Mouse (Mus musculus): ENCODE data around the gene Kremen2.

Gene Kremen2

DNA sequence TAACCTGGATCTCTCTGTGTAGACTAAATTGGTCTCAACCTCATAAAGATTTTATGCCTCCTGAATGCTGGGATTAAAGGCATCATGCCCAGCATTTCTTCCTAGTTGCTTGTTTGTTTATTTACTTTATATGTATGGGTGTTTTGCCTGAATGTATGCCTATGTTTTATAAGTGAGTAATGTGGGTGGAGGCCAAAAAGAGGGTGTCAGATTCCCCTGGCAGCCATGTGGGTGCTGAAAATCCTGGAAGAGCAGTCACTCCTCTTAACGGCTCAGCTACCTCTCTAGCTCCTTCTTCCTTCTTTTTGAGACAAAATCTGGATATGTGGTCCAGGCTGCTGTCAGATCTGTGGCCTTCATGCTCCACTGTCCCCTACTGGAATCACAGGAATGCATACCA is 15.2 kb downstream of the Kremen2 start:
- DNase-seq, result no peak

- peak; percentile 85 to 94 for DNase-seq
Observed at GRCm38 (mm10) chr17:23726758-23727142, 18.9 kb downstream of the Kremen2 start.

- DNase-seq, result peak; percentile 97
Observed at GRCm38 (mm10) chr17:23725999-23726757, 19.5 kb downstream of the Kremen2 start, which contains the start of gene Pkmyt1. TSS of gene Pkmyt1 (plus strand) at chr17:23726336.

GRCm38 (mm10) chr17:23725477-23725876 is 20.2 kb downstream of the Kremen2 start:
- peak in 1 of 2 experiments; percentile 13 for DNase-seq

GRCm38 (mm10) chr17:23722376-23723125 is 23.1 kb downstream of the Kremen2 start, which contains the start of gene 1520401A03Rik:
TSS of gene 1520401A03Rik (minus strand) at chr17:23722783.
- DNase-seq, result no peak

- DNase-seq, result no peak
Observed at GRCm38 (mm10) chr17:23721886-23722285, 23.7 kb downstream of the Kremen2 start.

- no peak for DNase-seq
Observed at GRCm38 (mm10) chr17:23719455-23719854, 26.2 kb downstream of the Kremen2 start.

- DNase-seq, result no peak
Observed at GRCm38 (mm10) chr17:23717003-23717402, 28.6 kb downstream of the Kremen2 start.

DNA sequence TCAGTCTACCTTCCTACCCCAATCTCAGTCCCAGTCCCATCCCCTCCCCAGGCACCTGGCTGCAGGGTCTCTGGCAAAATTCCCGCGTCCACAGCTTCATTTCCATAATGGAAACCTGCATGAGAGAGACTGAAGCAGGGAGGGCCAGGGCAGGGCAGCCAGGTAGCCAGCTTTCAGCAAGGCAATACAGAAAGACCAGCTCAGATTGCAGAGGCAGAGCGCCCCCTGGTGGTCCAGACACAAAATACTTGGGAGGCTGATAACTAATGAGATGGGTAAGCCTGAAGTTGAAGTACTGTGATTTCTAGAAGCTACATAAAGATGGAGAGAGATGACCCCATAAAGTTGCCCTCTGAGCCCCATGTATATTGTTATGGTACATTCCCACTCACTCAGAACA is 39.4 kb downstream of the Kremen2 start:
- DNase-seq, result peak; percentile 69 to 77

GRCm38 (mm10) chr17:23705525-23706104 is 40.0 kb downstream of the Kremen2 start:
- DNase-seq, result no peak

- DNase-seq, result no peak
Observed at GRCm38 (mm10) chr17:23704741-23705140, 40.9 kb downstream of the Kremen2 start.

DNA sequence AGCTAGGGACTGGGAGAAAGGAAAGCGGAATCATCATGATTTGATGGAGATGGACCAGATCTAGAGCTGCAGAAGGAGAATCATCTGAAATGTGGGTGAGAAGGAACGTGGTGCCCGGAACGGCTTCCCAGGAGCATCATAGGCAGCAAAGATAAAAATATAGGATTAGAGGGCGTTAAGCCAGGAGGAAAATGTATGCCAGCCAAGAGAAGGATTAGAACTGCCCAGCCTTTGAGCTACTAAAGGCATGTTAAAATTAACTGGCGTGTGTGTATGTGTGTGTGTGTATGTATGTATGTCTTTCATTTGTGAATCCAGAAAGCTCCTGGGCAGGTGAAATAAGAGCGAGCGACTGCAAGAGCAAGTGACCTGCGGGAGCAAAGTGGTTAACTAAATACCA is 42.3 kb downstream of the Kremen2 start:
- no peak for DNase-seq

DNA sequence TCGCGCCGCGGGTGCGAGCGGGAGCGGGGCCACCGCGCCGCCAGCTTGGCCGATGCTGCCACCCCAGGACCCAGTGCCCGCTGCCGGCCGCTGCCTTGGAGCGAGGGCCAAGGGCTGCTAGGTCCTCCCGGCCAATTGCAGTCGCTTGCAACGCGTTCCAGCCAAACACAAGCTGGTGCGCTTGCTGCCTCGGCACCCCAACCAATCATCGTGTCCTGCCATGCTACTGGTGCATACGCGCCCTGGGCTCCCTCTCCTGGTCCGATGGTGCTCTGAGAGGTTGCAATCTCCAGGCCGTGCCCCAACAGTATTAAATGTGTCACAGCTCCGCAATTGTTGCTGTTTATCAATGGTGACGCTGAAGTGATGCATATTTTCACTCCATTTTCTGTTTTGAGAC is 45.6 kb downstream of the Kremen2 start:
- DNase-seq, result peak; percentile 92 to 93

DNA sequence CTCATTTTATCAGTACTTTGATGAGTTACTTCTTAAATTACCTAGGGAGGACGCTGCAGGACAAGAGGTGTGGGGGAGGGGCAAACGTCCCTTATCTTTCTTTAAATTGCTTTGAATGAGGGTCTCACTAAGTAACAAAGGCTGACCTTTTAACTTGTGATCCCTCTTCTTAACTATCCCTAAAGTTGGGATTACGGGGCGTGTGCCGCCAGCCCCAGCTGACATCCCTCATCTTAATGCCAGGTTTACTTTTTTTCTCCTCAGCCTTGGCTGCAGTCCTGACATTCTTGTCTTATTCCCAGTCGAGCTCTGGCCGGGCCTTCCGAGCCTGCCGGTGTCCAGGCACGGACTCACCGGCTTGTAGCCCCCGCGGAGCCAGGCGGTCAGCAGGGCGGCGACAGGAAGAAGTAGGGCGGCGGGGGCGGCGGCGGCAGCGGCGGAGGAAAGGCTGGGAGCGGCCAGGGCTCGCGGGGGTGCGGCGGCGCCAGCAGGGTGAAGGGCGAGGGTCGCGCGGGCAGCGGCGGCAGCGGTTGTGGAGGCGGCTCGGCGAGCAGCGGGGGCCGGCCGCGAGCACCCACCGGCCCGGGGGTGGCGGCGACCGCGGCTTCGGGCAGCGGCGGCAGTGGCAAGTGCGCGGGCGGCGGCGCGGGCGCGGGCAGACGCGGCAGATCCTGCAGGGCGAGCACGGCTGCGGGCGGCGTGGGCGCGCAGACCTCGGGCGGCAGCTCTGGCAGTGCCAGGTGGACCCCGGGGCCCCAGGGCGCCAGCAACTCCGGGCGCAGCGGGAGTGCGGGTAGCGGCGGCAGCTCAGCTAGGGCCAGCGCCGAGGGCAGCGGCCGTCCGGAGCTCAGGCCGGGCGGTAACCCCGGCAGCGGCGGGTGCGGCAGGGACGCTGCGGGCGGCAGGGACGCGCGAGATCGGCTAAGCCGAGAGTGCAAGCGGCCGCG is 46.2 kb downstream of the Kremen2 start:
- DNase-seq, result peak; percentile 34 to 56

DNA sequence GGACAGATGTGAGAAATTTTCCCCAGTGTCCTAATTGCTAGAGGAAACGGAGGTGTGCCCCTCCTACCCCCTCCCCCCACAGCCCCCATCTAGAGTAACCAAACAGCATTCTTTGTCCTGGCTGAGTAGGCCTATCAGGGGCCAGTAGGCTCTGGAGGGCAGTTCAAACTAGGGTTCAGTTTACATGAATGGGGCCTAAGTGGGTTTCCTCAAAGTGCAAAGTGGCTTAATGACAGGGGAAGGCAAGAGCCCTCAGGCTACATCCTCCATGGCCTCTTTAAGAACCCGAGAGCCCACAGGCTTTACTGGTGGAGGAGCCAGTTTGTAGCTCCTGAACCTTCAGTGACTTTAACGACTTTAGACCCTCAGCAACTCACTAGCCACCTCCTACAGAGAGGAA is 49.8 kb downstream of the Kremen2 start:
- DNase-seq, result no peak

DNA sequence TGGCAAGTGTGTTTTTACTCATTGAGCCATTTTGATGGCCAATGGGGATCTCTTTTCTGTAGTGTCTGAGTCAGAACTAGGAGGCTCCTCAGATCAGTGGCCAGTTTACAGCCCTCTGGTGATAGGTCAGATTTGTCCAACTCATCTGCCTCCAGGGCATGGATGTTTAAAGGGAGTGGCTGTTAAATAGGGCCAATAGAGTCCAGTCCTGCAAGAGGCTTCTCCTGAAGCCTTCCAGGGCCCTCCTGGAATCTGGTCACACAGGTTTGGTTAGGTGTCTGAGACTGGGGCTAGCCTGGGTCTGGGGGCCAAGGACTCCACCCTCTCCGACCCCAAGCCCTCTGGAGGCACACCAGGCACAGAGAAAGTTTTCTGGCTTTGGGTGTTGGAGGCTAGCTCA is 51.1 kb downstream of the Kremen2 start:
- DNase-seq, result no peak

Measured in lung, postnatal 4 days (tissue).